Comparison of ENCODE assay signal across 10 mouse cellular contexts in the genomic region with DNA sequence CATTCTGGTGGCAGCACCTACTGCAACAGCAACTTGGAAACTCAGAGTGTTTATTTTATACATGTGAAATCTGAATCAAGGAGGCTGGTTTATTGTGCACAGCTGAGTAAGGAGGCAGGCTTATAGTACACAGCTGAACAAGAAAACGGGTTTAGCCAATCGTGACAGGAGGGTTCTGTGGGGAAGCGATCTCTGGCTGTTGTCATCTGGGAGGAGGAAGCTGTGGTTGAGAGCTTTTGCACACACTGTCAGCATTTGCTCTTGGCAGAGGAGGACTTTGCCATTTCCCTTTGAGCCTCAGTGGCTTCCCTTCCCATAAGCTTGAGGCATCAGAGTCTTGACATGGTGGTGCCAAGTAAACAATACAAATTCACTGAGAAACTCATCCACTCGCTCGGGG. TPM values are rescaled to one million over a fixed set of nuclear protein-coding genes. Genes with fewer than 3 reads are reported as not detected.
DNase-seq lines count a peak whose midpoint lies in the region; TF ChIP-seq lines count a peak whose summit lies in the region.
"Had no signal": no experiment of that assay in that cellular context is flagged by ENCODE, and none has a peak within 500 bp of the region (broad histone marks: within the 10 kb centered on the region; RNA-seq: fewer than 3 reads in every experiment).

No protein-coding gene starts in this region.

- peaks cover 0 to 7% of the 10 kb centered on the region in 2 experiments; a peak in 2 of 4 replicates for H3K36me3 ChIP-seq in MEL (ENCODE audit: control insufficient read depth in 1 of 2, insufficient read depth in 2 of 2, low read length in 2 of 2)
- H3K36me3 ChIP-seq in thymus, adult 2 months (ENCODE audit: control insufficient read depth, insufficient read depth, low read length), result no peaks in the 10 kb centered on the region
- H3K36me3 ChIP-seq: lung, embryonic 15.5 days had no signal

- no peaks in the 10 kb centered on the region; a peak in 1 of 4 replicates for H3K27me3 ChIP-seq in MEL (ENCODE audit: control insufficient read depth in 1 of 2, insufficient read depth in 2 of 2, low read length in 2 of 2)
- no peaks in the 10 kb centered on the region for H3K27me3 ChIP-seq in thymus, adult 2 months (ENCODE audit: control insufficient read depth, insufficient read depth, low read length)
- H3K27me3 ChIP-seq: lung, embryonic 15.5 days had no signal

- no peak overlapping the region for H3K4me3 ChIP-seq in MEL (ENCODE audit: control insufficient read depth in 1 of 2, insufficient read depth in 1 of 2, low read depth in 2 of 2, low read length in 2 of 2)
- no peak overlapping the region for H3K4me3 ChIP-seq in thymus, adult 2 months (ENCODE audit: control insufficient read depth, insufficient read depth, low read length)
- H3K4me3 ChIP-seq: lung, embryonic 15.5 days had no signal

- TF ChIP-seq CTCF in MEL (IDR thresholded peaks at IDR 0.05 in 2 of 3, conservative IDR thresholded peaks at IDR 0.05 in 1 of 3; ENCODE audit: control insufficient read depth in 1 of 3, insufficient read depth in 1 of 3, low read depth in 2 of 3, low read length in 3 of 3, poor library complexity in 1 of 3, severe bottlenecking in 1 of 3), result no peak
- no peak for TF ChIP-seq CTCF in thymus, adult 2 months (IDR thresholded peaks at IDR 0.05; ENCODE audit: borderline replicate concordance, control insufficient read depth, extremely low read depth, insufficient read depth, low read length, poor library complexity)

- H3K4me1 ChIP-seq in MEL (ENCODE audit: control insufficient read depth in 1 of 2, insufficient read depth in 2 of 2, low read length in 2 of 2), result peaks cover 4 to 8% of the 10 kb centered on the region in 2 experiments; a peak in 3 of 4 replicates
- H3K4me1 ChIP-seq in thymus, adult 2 months (replicated peaks; ENCODE audit: control insufficient read depth, insufficient read depth, low read length), result peaks cover 11% of the 10 kb centered on the region

- H3K79me2 ChIP-seq in MEL (ENCODE audit: control insufficient read depth, insufficient read depth, low read length, poor library complexity), result no peaks in the 10 kb centered on the region

- no peak for TF ChIP-seq RAD21 in MEL (IDR thresholded peaks at IDR 0.05; ENCODE audit: low read depth, low read length)

- TF ChIP-seq EP300 in MEL (IDR thresholded peaks at IDR 0.05; ENCODE audit: low read depth in 1 of 2, low read length in 2 of 2), result peak in 1 of 2 experiments; percentile 45; a peak in 1 of 4 replicates

- H3K27ac ChIP-seq in MEL (ENCODE audit: control insufficient read depth, low read depth, low read length), result no peak overlapping the region
- peak overlapping the region; percentile 98 for H3K27ac ChIP-seq in thymus, adult 2 months (ENCODE audit: control insufficient read depth, insufficient read depth, low read length)
- H3K27ac ChIP-seq: lung, embryonic 15.5 days had no signal

- no peak for TF ChIP-seq POLR2A in MEL (IDR thresholded peaks at IDR 0.05; ENCODE audit: control insufficient read depth in 1 of 2, insufficient read depth in 1 of 2, low read depth in 1 of 2, low read length in 2 of 2, poor library complexity in 1 of 2)
- no peak for TF ChIP-seq POLR2A in thymus, adult 2 months (IDR thresholded peaks at IDR 0.05; ENCODE audit: control insufficient read depth, extremely low read depth, insufficient read depth, low read length, poor library complexity)

- peak; percentile 9 for DNase-seq in kidney, postnatal 10 days
- DNase-seq in kidney, adult 11 months, result no peak
- peak; percentile 86 for DNase-seq in MEL (ENCODE audit: low read depth, low spot score)
- DNase-seq in lung, postnatal 25 days (ENCODE audit: low spot score), result peak; percentile 43
- DNase-seq in thymus, adult 2 months, result peak; percentile 69
- no peak for DNase-seq in embryo, embryonic 10 days (ENCODE audit: low spot score)
- DNase-seq in embryo, embryonic 9.5 days (ENCODE audit: extremely low spot score), result no peak
- no peak for DNase-seq in cerebellum, adult 9-10 months
- DNase-seq: cerebellum, adult 11 months had no signal

- WGBS in thymus, adult 2 months, result 3% methylated on average over 5 of the region's 5 CpGs

- no peaks in the 10 kb centered on the region for H3K9me3 ChIP-seq in MEL (replicated peaks; ENCODE audit: insufficient read depth, low read length)
- H3K9me3 ChIP-seq: lung, embryonic 15.5 days had no signal

- no peak overlapping the region for H3K9ac ChIP-seq in MEL (ENCODE audit: control insufficient read depth, low read depth, low read length, poor library complexity, severe bottlenecking)
- H3K9ac ChIP-seq: lung, embryonic 15.5 days had no signal

TF ChIP-seq in MEL, 35 proteins besides CTCF, POLR2A, EP300 and RAD21:
- TF ChIP-seq ETS1 (IDR thresholded peaks at IDR 0.05; ENCODE audit: low read depth, low read length) (peak; percentile 82), SIN3A (IDR thresholded peaks at IDR 0.05; ENCODE audit: low read length) (peak; percentile 71), MAX (IDR thresholded peaks at IDR 0.05; ENCODE audit: low read length) (0 out of 2 replicates have a peak, but pooled peaks have one; percentile 45), ZNF384 (IDR thresholded peaks at IDR 0.05; ENCODE audit: low read depth, low read length) (no peak), TBP (IDR thresholded peaks at IDR 0.05; ENCODE audit: low read depth, low read length) (peak; percentile 47; the same call in 1 of the 2 replicates), MYB (IDR thresholded peaks at IDR 0.05; ENCODE audit: low read depth, low read length) (no peak)

RNA-seq across cellular contexts. Expression of a gene that starts 11.0 kb away (rescaled TPM):
- total RNA-seq in MEL (2012; rRNA removed), result 0.20 and 0.27 TPM in 2 replicates
- polyA plus RNA-seq in MEL (2012; ENCODE audit: insufficient read depth in 1 of 2, insufficient read length in 2 of 2, low read depth in 1 of 2, low replicate concordance in 2 of 2, missing spikeins in 1 of 2), result 1 to 10 TPM in 1 of 2 experiments, not detected in 1; 1.5 TPM
- polyA plus RNA-seq in thymus, adult 2 months (2012; rRNA removed), result 0.59 and 0.89 TPM in 2 replicates

Comparison
In these comparisons a context has a peak if more than half of its experiments do, and no peak if none do; other contexts are left out.
1. DNase-seq: peak in kidney, postnatal 10 days (single experiment), MEL (single experiment), lung, postnatal 25 days (single experiment) and thymus, adult 2 months (single experiment); none in kidney, adult 11 months (single experiment), embryo, embryonic 10 days (single experiment), embryo, embryonic 9.5 days (single experiment) and cerebellum, adult 9-10 months (single experiment).